Mouse (Mus musculus): Measurements from ENCODE around the gene Acsm5. TPM values are rescaled to one million over a fixed set of nuclear protein-coding genes. Genes with fewer than 3 reads are reported as not detected.

Gene Acsm5
- total and polyA plus RNA-seq, 3 experiments = not detected

GRCm38 (mm10) chr7:119559789-119560451 lies 40.7 kb downstream of the Acsm5 start:
- H3K4me3 ChIP-seq (ENCODE audit: control insufficient read depth in 1 of 2, insufficient read depth in 1 of 2, low read depth in 2 of 2, low read length in 2 of 2) = no peak overlapping the region
- H3K9me3 ChIP-seq (replicated peaks; ENCODE audit: insufficient read depth, low read length) = no peaks in the 10 kb centered on the region
- H3K4me1 ChIP-seq (ENCODE audit: control insufficient read depth in 1 of 2, insufficient read depth in 2 of 2, low read length in 2 of 2) = no peaks in the 10 kb centered on the region
- H3K36me3 ChIP-seq (ENCODE audit: control insufficient read depth in 1 of 2, insufficient read depth in 2 of 2, low read length in 2 of 2) = no peaks in the 10 kb centered on the region
- H3K27me3 ChIP-seq (ENCODE audit: control insufficient read depth in 1 of 2, insufficient read depth in 2 of 2, low read length in 2 of 2) = no peaks in the 10 kb centered on the region; a peak in 1 of 4 replicates
- TF ChIP-seq BHLHE40 (IDR thresholded peaks at IDR 0.05; ENCODE audit: borderline replicate concordance, low read depth, low read length) (no peak), GATA1 (IDR thresholded peaks at IDR 0.05; ENCODE audit: low read depth, low read length) (no peak), ETS1 (IDR thresholded peaks at IDR 0.05; ENCODE audit: low read depth, low read length) (no peak), MAZ (IDR thresholded peaks at IDR 0.05; ENCODE audit: low read depth, low read length) (no peak), SIN3A (IDR thresholded peaks at IDR 0.05; ENCODE audit: low read length) (no peak), MYC (IDR thresholded peaks at IDR 0.05; ENCODE audit: low read depth, low read length) (no peak), TBP (IDR thresholded peaks at IDR 0.05; ENCODE audit: low read depth, low read length) (no peak), UBTF (IDR thresholded peaks at IDR 0.05; ENCODE audit: borderline replicate concordance, insufficient read depth, low read depth, low read length) (no peak), GABPA (IDR thresholded peaks at IDR 0.05; ENCODE audit: low read depth, low read length) (no peak), KAT2A (conservative IDR thresholded peaks at IDR 0.05; ENCODE audit: low read depth, low read length) (no peak), EP300 (IDR thresholded peaks at IDR 0.05; ENCODE audit: low read depth in 1 of 2, low read length in 2 of 2) (no peak), USF1 (IDR thresholded peaks at IDR 0.05; ENCODE audit: low read depth, low read length) (no peak), JUND (IDR thresholded peaks at IDR 0.05; ENCODE audit: low read depth, low read length) (no peak), CHD2 (IDR thresholded peaks at IDR 0.05; ENCODE audit: low read length) (no peak), NRF1 (IDR thresholded peaks at IDR 0.05; ENCODE audit: insufficient read depth, low read depth, low read length, poor library complexity, severe bottlenecking) (no peak)
- H3K79me2 ChIP-seq (ENCODE audit: control insufficient read depth, insufficient read depth, low read length, poor library complexity) = no peaks in the 10 kb centered on the region
- no peak overlapping the region for H3K27ac ChIP-seq (ENCODE audit: control insufficient read depth, low read depth, low read length)
- no peak for DNase-seq (ENCODE audit: low read depth, low spot score)
- no peak overlapping the region for H3K9ac ChIP-seq (ENCODE audit: control insufficient read depth, low read depth, low read length, poor library complexity, severe bottlenecking)

- H3K79me2 ChIP-seq (ENCODE audit: control insufficient read depth, insufficient read depth, low read length, poor library complexity) = no peaks in the 10 kb centered on the region
These were observed 41.2 kb downstream of the Acsm5 start for GRCm38 (mm10) chr7:119560452-119560835.

More at GRCm38 (mm10) chr7:119560452-119560835, 41.2 kb downstream of the Acsm5 start:
- Histone ChIP-seq H3K4me3 (ENCODE audit: control insufficient read depth in 1 of 2, insufficient read depth in 1 of 2, low read depth in 2 of 2, low read length in 2 of 2) (no peak overlapping the region), H3K9ac (ENCODE audit: control insufficient read depth, low read depth, low read length, poor library complexity, severe bottlenecking) (no peak overlapping the region), H3K9me3 (replicated peaks; ENCODE audit: insufficient read depth, low read length) (no peaks in the 10 kb centered on the region), H3K27me3 (ENCODE audit: control insufficient read depth in 1 of 2, insufficient read depth in 2 of 2, low read length in 2 of 2) (no peaks in the 10 kb centered on the region; a peak in 1 of 4 replicates), H3K4me1 (ENCODE audit: control insufficient read depth in 1 of 2, insufficient read depth in 2 of 2, low read length in 2 of 2) (no peaks in the 10 kb centered on the region), H3K36me3 (ENCODE audit: control insufficient read depth in 1 of 2, insufficient read depth in 2 of 2, low read length in 2 of 2) (no peaks in the 10 kb centered on the region), H3K27ac (ENCODE audit: control insufficient read depth, low read depth, low read length) (no peak overlapping the region)
- DNase-seq (ENCODE audit: low read depth, low spot score) = no peak
- TF ChIP-seq KAT2A (conservative IDR thresholded peaks at IDR 0.05; ENCODE audit: low read depth, low read length) (no peak), ETS1 (IDR thresholded peaks at IDR 0.05; ENCODE audit: low read depth, low read length) (no peak), USF2 (IDR thresholded peaks at IDR 0.05; ENCODE audit: borderline replicate concordance in 1 of 2, insufficient read depth in 1 of 2, low read depth in 1 of 2, low read length in 2 of 2) (no peak), GABPA (IDR thresholded peaks at IDR 0.05; ENCODE audit: low read depth, low read length) (no peak), ZMIZ1 (IDR thresholded peaks at IDR 0.05; ENCODE audit: low read depth, low read length) (no peak), NELFE (IDR thresholded peaks at IDR 0.05; ENCODE audit: low read depth, low read length) (no peak), ZNF384 (IDR thresholded peaks at IDR 0.05; ENCODE audit: low read depth, low read length) (no peak), MAZ (IDR thresholded peaks at IDR 0.05; ENCODE audit: low read depth, low read length) (no peak), E2F4 (IDR thresholded peaks at IDR 0.05; ENCODE audit: borderline replicate concordance, low read depth, low read length) (no peak), MYC (IDR thresholded peaks at IDR 0.05; ENCODE audit: low read depth, low read length) (no peak), SMC3 (IDR thresholded peaks at IDR 0.05; ENCODE audit: low read depth, low read length) (no peak), MEF2A (IDR thresholded peaks at IDR 0.05; ENCODE audit: extremely low read depth, insufficient replicate concordance, low read depth, low read length, poor library complexity, severe bottlenecking) (no peak), TBP (IDR thresholded peaks at IDR 0.05; ENCODE audit: low read depth, low read length) (no peak), UBTF (IDR thresholded peaks at IDR 0.05; ENCODE audit: borderline replicate concordance, insufficient read depth, low read depth, low read length) (no peak), MAX (IDR thresholded peaks at IDR 0.05; ENCODE audit: low read length) (no peak), JUND (IDR thresholded peaks at IDR 0.05; ENCODE audit: low read depth, low read length) (no peak)
